Comparison of ENCODE assay signal across 8 mouse cellular contexts in the genomic region with DNA sequence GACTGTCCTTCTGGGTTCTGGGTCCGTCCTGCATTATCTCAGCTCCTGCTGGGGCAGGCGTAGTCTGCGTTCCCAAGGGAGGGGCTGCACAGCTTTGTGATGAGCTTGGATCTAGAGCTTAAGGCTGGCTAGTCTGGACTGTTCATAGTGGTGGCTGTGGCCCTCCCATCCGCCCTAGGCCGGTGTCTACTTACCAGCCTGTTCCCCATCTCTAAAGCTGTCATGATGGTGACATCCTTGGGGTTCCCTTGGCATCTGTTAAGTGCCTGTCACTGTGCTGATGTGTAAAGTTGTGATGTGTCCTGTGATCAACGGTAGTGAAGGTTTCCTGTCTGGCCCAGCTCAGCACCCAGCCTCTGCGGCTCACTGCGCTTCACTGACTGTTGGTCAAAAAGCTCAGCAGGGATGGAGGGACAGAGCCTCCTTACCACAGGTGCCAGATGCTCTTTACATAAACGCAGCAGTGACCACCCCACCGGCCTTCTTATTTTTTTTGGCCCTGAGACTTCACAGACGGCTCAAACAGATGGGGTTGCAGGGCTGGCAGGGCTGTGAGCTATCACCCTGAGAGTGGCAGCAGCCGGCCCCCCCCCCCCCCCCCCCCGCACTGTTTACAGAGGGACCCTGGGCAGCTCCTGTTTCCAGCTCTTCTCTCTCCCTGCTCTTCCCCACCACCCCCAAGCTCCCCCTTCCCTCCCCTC.
A peak's percentile ranks its signal among the peaks of the same experiment; 100 is the strongest.
DNase-seq lines count a peak whose midpoint lies in the region; ATAC-seq and TF ChIP-seq lines count a peak whose summit lies in the region.

No protein-coding gene starts in this region.

- no peaks in the 10 kb centered on the region for H3K27me3 ChIP-seq in testis, adult 2 months (ENCODE audit: control insufficient read depth, insufficient read depth, low read length)
- no peaks in the 10 kb centered on the region for H3K27me3 ChIP-seq in hindbrain, postnatal 0 days (ENCODE audit: insufficient read depth, low read length)
- H3K27me3 ChIP-seq in midbrain, postnatal 0 days (ENCODE audit: insufficient read depth, low read length) = no peaks in the 10 kb centered on the region

- peak overlapping the region; percentile 41 for H3K9ac ChIP-seq in hindbrain, postnatal 0 days (replicated peaks; ENCODE audit: low read length)
- no peak overlapping the region for H3K9ac ChIP-seq in midbrain, postnatal 0 days (replicated peaks; ENCODE audit: low read length, poor library complexity, severe bottlenecking)

- WGBS in hindbrain, postnatal 0 days = 5% methylated on average over 11 of the region's 13 CpGs
- 11% methylated on average over 11 of the region's 13 CpGs for WGBS in midbrain, postnatal 0 days

- H3K9me3 ChIP-seq in hindbrain, postnatal 0 days (ENCODE audit: low read length) = no peaks in the 10 kb centered on the region
- no peaks in the 10 kb centered on the region for H3K9me3 ChIP-seq in midbrain, postnatal 0 days (ENCODE audit: low read length)

- TF ChIP-seq CTCF in testis, adult 2 months (IDR thresholded peaks at IDR 0.05; ENCODE audit: control insufficient read depth, insufficient read depth, insufficient replicate concordance, low read depth, low read length) = no peak
- no peak for TF ChIP-seq CTCF in hindbrain, postnatal 0 days (IDR thresholded peaks at IDR 0.05; ENCODE audit: low read depth)
- TF ChIP-seq CTCF in midbrain, postnatal 0 days (IDR thresholded peaks at IDR 0.05) = no peak

- peak; percentile 54 to 63 for DNase-seq in cerebellum, postnatal 14 days
- DNase-seq in cerebellum, postnatal 4 days (ENCODE audit: low spot score in 2 of 2) = no peak
- no peak for DNase-seq in testis, postnatal 14 days (ENCODE audit: low spot score)
- peak; percentile 73 for DNase-seq in hindbrain, postnatal 0 days (ENCODE audit: low spot score)
- peak; percentile 70 for DNase-seq in midbrain, postnatal 0 days (ENCODE audit: low spot score)
- DNase-seq in layer of hippocampus, adult 8-10 months (ENCODE audit: low spot score in 2 of 2) = no peak
- no peak for DNase-seq in adrenal gland, adult 2 months

- H3K4me3 ChIP-seq in testis, adult 2 months (ENCODE audit: control insufficient read depth, low read depth, low read length) = peak overlapping the region; percentile 37
- peak overlapping the region; percentile 30 for H3K4me3 ChIP-seq in hindbrain, postnatal 0 days (ENCODE audit: low read length)
- H3K4me3 ChIP-seq in midbrain, postnatal 0 days (ENCODE audit: low read depth, low read length) = peak overlapping the region; percentile 28

- H3K4me1 ChIP-seq in testis, adult 2 months (ENCODE audit: control insufficient read depth, insufficient read depth, low read length) = peaks cover 15% of the 10 kb centered on the region
- peaks cover 33% of the 10 kb centered on the region for H3K4me1 ChIP-seq in hindbrain, postnatal 0 days (ENCODE audit: insufficient read depth, low read length)
- peaks cover 8% of the 10 kb centered on the region; the same call in 1 of the 2 replicates for H3K4me1 ChIP-seq in midbrain, postnatal 0 days (ENCODE audit: insufficient read depth, low read length)

- H3K36me3 ChIP-seq in testis, adult 2 months (ENCODE audit: control insufficient read depth, insufficient read depth, low read length) = no peaks in the 10 kb centered on the region
- H3K36me3 ChIP-seq in hindbrain, postnatal 0 days (ENCODE audit: insufficient read depth, low read length) = no peaks in the 10 kb centered on the region
- H3K36me3 ChIP-seq in midbrain, postnatal 0 days (ENCODE audit: insufficient read depth, low read length) = no peaks in the 10 kb centered on the region

- peak overlapping the region; percentile 56 for H3K4me2 ChIP-seq in hindbrain, postnatal 0 days (ENCODE audit: low read depth, low read length)
- H3K4me2 ChIP-seq in midbrain, postnatal 0 days (ENCODE audit: low read depth, low read length, poor library complexity, severe bottlenecking) = peak overlapping the region; percentile 60

- peak overlapping the region; percentile 27 for H3K27ac ChIP-seq in testis, adult 2 months (ENCODE audit: control insufficient read depth, insufficient read depth, low read depth, low read length)
- H3K27ac ChIP-seq in hindbrain, postnatal 0 days = peak overlapping the region; percentile 86
- peak overlapping the region; percentile 55 for H3K27ac ChIP-seq in midbrain, postnatal 0 days (ENCODE audit: low read depth, low read length)

- ATAC-seq in hindbrain, postnatal 0 days = peak; percentile 63
- peak; percentile 35 for ATAC-seq in midbrain, postnatal 0 days (ENCODE audit: low FRiP score)

- TF ChIP-seq POLR2A in testis, adult 2 months (IDR thresholded peaks at IDR 0.05; ENCODE audit: control insufficient read depth, low read depth, low read length) = no peak

Comparison
In these comparisons a context has a peak if more than half of its experiments do, and no peak if none do; other contexts are left out.
1. DNase-seq: peak in cerebellum, postnatal 14 days (2 of 2), hindbrain, postnatal 0 days (single experiment) and midbrain, postnatal 0 days (single experiment); none in cerebellum, postnatal 4 days (0 of 2), testis, postnatal 14 days (single experiment), layer of hippocampus, adult 8-10 months (0 of 2) and adrenal gland, adult 2 months (single experiment).
2. H3K27ac ChIP-seq: peak in every context shown above with its lines; median percentile 86 in hindbrain, postnatal 0 days; 55 in midbrain, postnatal 0 days; 27 in testis, adult 2 months.
3. Peak in every context shown above with its lines, with median percentiles within 50 percentile points of each other: H3K4me3 ChIP-seq.